Mouse (Mus musculus) heart, adult 8-10 months (tissue): ENCODE results near the gene Stk32b. TPM values are rescaled to one million over a fixed set of nuclear protein-coding genes. Genes with fewer than 3 reads are reported as not detected.

Source experiments
- DNase-seq: peaks from one replicate; pipeline ENCODE4 v3.0.0; 2022; ENCODE audit warnings: low spot score
- total RNA-seq, 4 experiments: library from RNA; stranded (reverse); gene quantifications; 2 replicates each; pipeline ENCODE4 v1.2.4; 2022

Gene Stk32b
- total RNA-seq, 4 experiments from 2014 or later, result 0.35 to 0.91 (median 0.64) TPM

GRCm38 (mm10) chr5:37664962-37665361 is 52.0 kb downstream of the Stk32b start:
- no peak for DNase-seq

- DNase-seq, result no peak
Measured at GRCm38 (mm10) chr5:37659177-37659576, 57.8 kb downstream of the Stk32b start.

- DNase-seq, result no peak
Measured at GRCm38 (mm10) chr5:37657741-37658140, 59.2 kb downstream of the Stk32b start.

GRCm38 (mm10) chr5:37655208-37655607 is 61.8 kb downstream of the Stk32b start:
- no peak for DNase-seq

GRCm38 (mm10) chr5:37650681-37651211 is 66.2 kb downstream of the Stk32b start:
- no peak for DNase-seq

GRCm38 (mm10) chr5:37650089-37650601 is 66.8 kb downstream of the Stk32b start:
- DNase-seq, result no peak

- no peak for DNase-seq
Measured at GRCm38 (mm10) chr5:37644082-37644481, 72.9 kb downstream of the Stk32b start.

GRCm38 (mm10) chr5:37642486-37642885 is 74.5 kb downstream of the Stk32b start:
- DNase-seq, result no peak

- DNase-seq, result no peak
Measured at GRCm38 (mm10) chr5:37634791-37635190, 82.2 kb downstream of the Stk32b start.

- DNase-seq, result no peak
Measured at GRCm38 (mm10) chr5:37627437-37628163, 89.4 kb downstream of the Stk32b start.

- DNase-seq, result no peak
Measured at GRCm38 (mm10) chr5:37611874-37612273, 105.1 kb downstream of the Stk32b start.

- no peak for DNase-seq
Measured at GRCm38 (mm10) chr5:37599566-37599965, 117.4 kb downstream of the Stk32b start.

- no peak for DNase-seq
Measured at GRCm38 (mm10) chr5:37598271-37598670, 118.7 kb downstream of the Stk32b start.

- no peak for DNase-seq
Measured at GRCm38 (mm10) chr5:37592411-37592810, 124.6 kb downstream of the Stk32b start.

- no peak for DNase-seq
Measured at GRCm38 (mm10) chr5:37587861-37588260, 129.1 kb downstream of the Stk32b start.

- DNase-seq, result no peak
Measured at GRCm38 (mm10) chr5:37586071-37586470, 130.9 kb downstream of the Stk32b start.

- no peak for DNase-seq
Measured at GRCm38 (mm10) chr5:37575427-37575826, 141.5 kb downstream of the Stk32b start.

- DNase-seq, result no peak
Measured at GRCm38 (mm10) chr5:37557274-37557815, 159.6 kb downstream of the Stk32b start.

- DNase-seq, result no peak
Measured at GRCm38 (mm10) chr5:37554231-37554630, 162.7 kb downstream of the Stk32b start.

GRCm38 (mm10) chr5:37551649-37552048 is 165.3 kb downstream of the Stk32b start:
- no peak for DNase-seq

- no peak for DNase-seq
Measured at GRCm38 (mm10) chr5:37535726-37536293, 181.2 kb downstream of the Stk32b start.

GRCm38 (mm10) chr5:37535227-37535626 is 181.7 kb downstream of the Stk32b start:
- DNase-seq, result no peak

- DNase-seq, result no peak
Measured at GRCm38 (mm10) chr5:37525363-37525762, 191.6 kb downstream of the Stk32b start.
